Mouse (Mus musculus): ENCODE results near the gene Anxa9.

DNA sequence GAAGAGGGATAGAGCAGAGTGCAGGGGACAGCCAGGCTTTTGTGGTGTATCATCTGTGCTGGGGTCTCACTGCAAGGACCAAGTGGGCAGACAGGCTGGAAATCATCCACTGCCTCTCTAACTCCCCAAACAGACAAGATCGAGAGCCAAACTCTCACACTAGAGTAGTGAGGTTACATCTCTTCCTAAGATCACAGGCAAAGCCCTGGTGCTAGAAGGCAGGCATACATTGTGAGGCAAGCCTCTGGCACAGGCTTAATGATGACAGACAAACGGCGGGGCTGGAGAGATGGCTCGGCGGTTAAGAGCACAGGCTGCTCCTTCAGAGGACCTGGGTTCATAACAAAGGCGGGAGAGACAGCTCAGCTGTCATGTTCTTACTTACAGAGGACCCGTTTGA, 6.5 kb upstream of the Anxa9 start:
- TF ChIP-seq POLR2A (IDR thresholded peaks at IDR 0.05; ENCODE audit: control insufficient read depth, low read depth, low read length) = no peak
- TF ChIP-seq CTCF (IDR thresholded peaks at IDR 0.05; ENCODE audit: control insufficient read depth, insufficient read depth, insufficient replicate concordance, low read depth, low read length) = no peak

All from testis, adult 2 months (tissue).